Mouse (Mus musculus) C2C12 (cell line): ENCODE results near the gene Stim1.

Experiments
- CTCF ChIP-seq: IDR thresholded peaks from one replicate; pipeline ENCODE4 v1.5.1; 2011; ENCODE audit not compliant: control insufficient read depth, insufficient read depth, insufficient read length
- FOSL1 ChIP-seq: IDR thresholded peaks from one replicate; pipeline ENCODE4 v1.8.0; 2011; ENCODE audit warnings: mild to moderate bottlenecking, low read length; ENCODE audit not compliant: poor library complexity, insufficient read depth, severe bottlenecking
- MAX ChIP-seq: IDR thresholded peaks from one replicate; pipeline ENCODE4 v1.6.1; 2011; ENCODE audit warnings: mild to moderate bottlenecking, control low read depth
- MYOD1 ChIP-seq: IDR thresholded peaks from one replicate; pipeline ENCODE4 v1.6.1; 2011; ENCODE audit warnings: low read depth; ENCODE audit not compliant: control insufficient read depth, insufficient read length
- MYOG ChIP-seq: IDR thresholded peaks from one replicate; pipeline ENCODE4 v1.6.1; 2011; ENCODE audit not compliant: control insufficient read depth, insufficient read length; ENCODE audit errors: extremely low read depth
- USF1 ChIP-seq: IDR thresholded peaks from one replicate; pipeline ENCODE4 v1.6.1; 2011; ENCODE audit warnings: low read depth, mild to moderate bottlenecking, control low read depth, moderate library complexity

GRCm38 (mm10) chr7:102245775-102246174, 21.8 kb upstream of the Stim1 start:
- no peak for TF ChIP-seq CTCF
- no peak for TF ChIP-seq MAX
- no peak for TF ChIP-seq USF1
- TF ChIP-seq MYOD1, result no peak
- no peak for TF ChIP-seq MYOG
- TF ChIP-seq FOSL1, result no peak
